ENCODE assay signal across 8 mouse cellular contexts in the genomic region with DNA sequence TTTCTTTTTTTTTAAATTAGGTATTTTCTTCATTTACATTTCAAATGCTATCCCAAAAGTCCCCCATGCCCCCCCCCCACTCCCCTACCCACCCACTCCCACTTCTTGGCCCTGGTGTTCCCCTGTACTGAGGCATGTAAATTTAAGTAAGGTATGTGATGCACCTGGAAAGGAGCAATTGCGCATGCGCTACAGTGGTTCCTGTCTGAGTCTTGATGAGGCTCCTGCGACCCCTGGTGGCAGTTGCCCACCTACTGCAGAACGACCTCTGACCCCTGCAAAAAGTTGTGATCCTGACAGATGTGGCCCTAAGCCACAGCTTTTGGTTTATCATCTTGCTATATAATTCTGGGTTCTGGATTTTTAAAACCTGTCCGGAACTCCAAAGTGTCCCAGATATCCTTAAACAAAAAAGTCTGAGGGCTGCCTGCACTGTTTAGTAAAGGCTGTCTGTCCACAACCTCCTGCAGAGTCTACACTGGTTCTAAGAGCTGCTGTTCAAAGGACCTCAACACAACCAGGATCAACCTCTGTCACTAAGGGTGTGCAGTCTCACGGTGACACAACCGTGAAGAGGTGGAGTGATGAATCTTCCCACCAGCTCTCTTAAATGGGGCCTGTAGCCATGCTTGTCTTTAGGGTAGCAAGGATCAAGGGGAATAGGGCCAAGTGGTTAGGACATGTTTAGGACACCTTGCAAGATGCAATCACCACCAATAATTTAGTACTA. TPM values are rescaled to one million over a fixed set of nuclear protein-coding genes. Genes with fewer than 3 reads are reported as not detected.
A peak's percentile ranks its signal among the peaks of the same experiment; 100 is the strongest.
DNase-seq lines count a peak whose midpoint lies in the region; ATAC-seq and TF ChIP-seq lines count a peak whose summit lies in the region.

No protein-coding gene starts in this region.

- no peaks in the 10 kb centered on the region for H3K9me3 ChIP-seq in ES-Bruce4 (replicated peaks; ENCODE audit: control insufficient read depth, insufficient read depth, low read length, poor library complexity, severe bottlenecking)
- H3K9me3 ChIP-seq in kidney, embryonic 14.5 days (ENCODE audit: control insufficient read depth, low read length): no peaks in the 10 kb centered on the region

- no peaks in the 10 kb centered on the region for H3K27me3 ChIP-seq in ES-Bruce4 (ENCODE audit: control insufficient read depth, insufficient read depth, low read length, poor library complexity, severe bottlenecking)
- H3K27me3 ChIP-seq in kidney, embryonic 14.5 days (ENCODE audit: control insufficient read depth, insufficient read depth, low read length): no peaks in the 10 kb centered on the region

- H3K9ac ChIP-seq in ES-Bruce4 (ENCODE audit: low read depth, poor library complexity, severe bottlenecking): no peak overlapping the region
- H3K9ac ChIP-seq in kidney, embryonic 14.5 days (ENCODE audit: low read depth, low read length): no peak overlapping the region

- 31% methylated on average over 7 of the region's 7 CpGs for WGBS in kidney, embryonic 14.5 days

- H3K4me3 ChIP-seq in ES-Bruce4 (ENCODE audit: low read depth, low read length): no peak overlapping the region
- no peak overlapping the region for H3K4me3 ChIP-seq in kidney, embryonic 14.5 days (ENCODE audit: low read length)

- peak; percentile 68 for ATAC-seq in granulocyte monocyte progenitor cell, adult 5-6 weeks (replicated peaks; ENCODE audit: poor library complexity, severe bottlenecking)
- ATAC-seq in kidney, embryonic 14.5 days (ENCODE audit: low FRiP score, low TSS enrichment): peak; percentile 45; the same call in 1 of the 2 replicates
- no peak for ATAC-seq in erythroblast, adult 5-6 weeks (replicated peaks; ENCODE audit: low FRiP score, poor library complexity, severe bottlenecking)

- peak; percentile 93 for TF ChIP-seq CTCF in ES-Bruce4 (IDR thresholded peaks at IDR 0.05; ENCODE audit: low read depth, low read length)

- no peaks in the 10 kb centered on the region for H3K4me1 ChIP-seq in ES-Bruce4 (ENCODE audit: control insufficient read depth, insufficient read depth, low read length)
- H3K4me1 ChIP-seq in kidney, embryonic 14.5 days (ENCODE audit: control insufficient read depth, insufficient read depth, low read length): peaks cover 9% of the 10 kb centered on the region

- H3K27ac ChIP-seq in ES-Bruce4 (ENCODE audit: insufficient read depth, low read length): no peak overlapping the region
- no peak overlapping the region for H3K27ac ChIP-seq in kidney, embryonic 14.5 days (ENCODE audit: low read depth, low read length)

- TF ChIP-seq EP300 in ES-Bruce4 (IDR thresholded peaks at IDR 0.05; ENCODE audit: insufficient read depth, low read depth, low read length): no peak

- H3K36me3 ChIP-seq in ES-Bruce4 (ENCODE audit: control insufficient read depth, insufficient read depth, low read length, poor library complexity, severe bottlenecking): no peaks in the 10 kb centered on the region
- no peaks in the 10 kb centered on the region for H3K36me3 ChIP-seq in kidney, embryonic 14.5 days (ENCODE audit: control insufficient read depth, insufficient read depth, low read length)

- no peak overlapping the region for H3K4me2 ChIP-seq in kidney, embryonic 14.5 days (replicated peaks; ENCODE audit: low read depth, low read length)

- TF ChIP-seq POLR2A in ES-Bruce4 (IDR thresholded peaks at IDR 0.05; ENCODE audit: insufficient read depth, low read length): no peak

- peak; percentile 89 for DNase-seq in CD4-positive helper T cell, adult 2 months (ENCODE audit: low read depth, low spot score)
- DNase-seq in cerebellum, postnatal 14 days: peak; percentile 71 to 83
- DNase-seq in lung, postnatal 36 days: peak; percentile 76
- peak; percentile 45 for DNase-seq in spleen, adult 12 weeks (ENCODE audit: low spot score)

RNA-seq across cellular contexts. Expression of gene Ttc7b, which starts 40.6 kb away (rescaled TPM):
- polyA plus RNA-seq in ES-Bruce4 (2011; ENCODE audit: insufficient read depth, insufficient read length, low read depth, missing spikeins): 56.0 and 61.1 TPM in 2 replicates
- total RNA-seq in granulocyte monocyte progenitor cell, adult 5-6 weeks (2014; fragmentation: Nextera tagmentation): 28.9 and 38.8 TPM in 2 replicates
- total RNA-seq in granulocyte monocyte progenitor cell, adult 5-6 weeks (2017): 14.9 and 15.4 TPM in 2 replicates
- 6.2 and 7.6 TPM in 2 replicates for polyA plus RNA-seq in kidney, embryonic 14.5 days (2014; fragmentation: Nextera tagmentation; extraction: Ambion mirVana)
- total RNA-seq in erythroblast, adult 5-6 weeks (2015; ENCODE audit: low replicate concordance): 2.1 and 10.0 TPM in 2 replicates
- total RNA-seq in erythroblast, adult 5-6 weeks (2017; ENCODE audit: low replicate concordance): 6.5 and 7.0 TPM in 2 replicates
